Mouse (Mus musculus): ENCODE measurements around the gene Rp2.

GRCm38 (mm10) chrX:20356309-20356708 is 8.0 kb upstream of the Rp2 start:
- no peak for TF ChIP-seq CTCF (IDR thresholded peaks at IDR 0.05; ENCODE audit: low read depth)
- TF ChIP-seq EP300 (IDR thresholded peaks at IDR 0.05; ENCODE audit: low read depth): no peak

Measured in heart, postnatal 0 days (tissue).